Mouse (Mus musculus) ES-Bruce4 (cell line): ENCODE results near the gene Gm10944. TPM values are rescaled to one million over a fixed set of nuclear protein-coding genes. Genes with fewer than 3 reads are reported as not detected.

Experiments
- H3K27ac ChIP-seq: 2 replicates; pipeline ENCODE4 v1.5.1; 2012; ENCODE audit warnings: low read length, inconsistent platforms; ENCODE audit not compliant: insufficient read depth
- H3K27me3 ChIP-seq: 2 replicates; pipeline ENCODE4 v1.6.1; 2012; ENCODE audit warnings: mild to moderate bottlenecking, low read length, inconsistent platforms; ENCODE audit not compliant: control insufficient read depth, poor library complexity, insufficient read depth, severe bottlenecking
- H3K36me3 ChIP-seq: 2 replicates; pipeline ENCODE4 v1.6.1; 2012; ENCODE audit warnings: inconsistent platforms, mild to moderate bottlenecking, low read length, moderate library complexity; ENCODE audit not compliant: control insufficient read depth, poor library complexity, insufficient read depth, severe bottlenecking
- H3K4me1 ChIP-seq: one replicate; pipeline ENCODE4 v1.8.1; 2011; ENCODE audit warnings: low read length; ENCODE audit not compliant: control insufficient read depth, insufficient read depth
- H3K4me3 ChIP-seq: 2 replicates; pipeline ENCODE4 v1.5.1; 2011; ENCODE audit warnings: low read depth, mild to moderate bottlenecking, low read length
- H3K9ac ChIP-seq: 2 replicates; pipeline ENCODE4 v1.6.1; 2012; ENCODE audit warnings: low read depth, mild to moderate bottlenecking, inconsistent platforms; ENCODE audit not compliant: poor library complexity, severe bottlenecking
- H3K9me3 ChIP-seq: replicated peaks from 2 replicates; pipeline ENCODE4 v1.6.1; 2012; ENCODE audit warnings: mild to moderate bottlenecking, low read length, inconsistent platforms; ENCODE audit not compliant: control insufficient read depth, poor library complexity, insufficient read depth, severe bottlenecking
- CTCF ChIP-seq: IDR thresholded peaks from one replicate; pipeline ENCODE4 v1.8.1; 2011; ENCODE audit warnings: low read depth, low read length
- EP300 ChIP-seq: IDR thresholded peaks from 2 replicates; pipeline ENCODE4 v1.6.1; 2011; ENCODE audit warnings: low read depth, low read length; ENCODE audit not compliant: insufficient read depth
- POLR2A ChIP-seq: IDR thresholded peaks from one replicate; pipeline ENCODE4 v1.8.1; 2011; ENCODE audit warnings: low read length; ENCODE audit not compliant: insufficient read depth
- polyA plus RNA-seq: library from polyadenylated mRNA; stranded (reverse); fragments of >200 nt; gene quantifications from 2 replicates; pipeline ENCODE4 v1.2.4, GENCODE M21; 2011; ENCODE audit warnings: low read depth; ENCODE audit not compliant: missing spikeins, insufficient read depth, insufficient read length

Gm10944 gene
- not detected in 2 replicates for polyA plus RNA-seq

DNA sequence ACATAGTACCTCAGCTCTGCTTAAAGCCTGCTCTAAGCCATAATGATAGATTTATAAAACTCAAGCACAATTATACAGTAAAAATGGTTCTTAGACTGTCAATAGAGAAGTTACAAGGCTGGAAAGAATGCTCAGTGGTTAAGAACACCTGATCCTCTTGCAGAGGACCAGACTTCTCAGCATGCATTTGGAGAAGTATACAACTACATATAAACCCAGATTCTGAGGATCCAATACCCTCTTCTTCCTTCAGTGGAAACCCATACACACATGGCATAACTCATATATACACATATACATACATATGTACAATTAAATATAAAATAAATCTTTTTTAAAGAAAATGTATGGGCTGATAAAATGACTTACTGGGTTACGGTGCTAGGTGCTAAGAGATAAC lies at the start of gene Gm10944:
Gm10944 (plus strand) TSS at position 301 of the 400 bp plus-strand sequence.
- Histone ChIP-seq H3K9me3 (no peaks in the 10 kb centered on the region), H3K27me3 (no peaks in the 10 kb centered on the region), H3K4me1 (no peaks in the 10 kb centered on the region), H3K9ac (no peak within 1 kb of the TSS), H3K27ac (no peak within 1 kb of the TSS), H3K36me3 (no peaks in the 10 kb centered on the region), H3K4me3 (no peak within 1 kb of the TSS)
- no peak for TF ChIP-seq CTCF
- no peak for TF ChIP-seq EP300
- no peak for TF ChIP-seq POLR2A

DNA sequence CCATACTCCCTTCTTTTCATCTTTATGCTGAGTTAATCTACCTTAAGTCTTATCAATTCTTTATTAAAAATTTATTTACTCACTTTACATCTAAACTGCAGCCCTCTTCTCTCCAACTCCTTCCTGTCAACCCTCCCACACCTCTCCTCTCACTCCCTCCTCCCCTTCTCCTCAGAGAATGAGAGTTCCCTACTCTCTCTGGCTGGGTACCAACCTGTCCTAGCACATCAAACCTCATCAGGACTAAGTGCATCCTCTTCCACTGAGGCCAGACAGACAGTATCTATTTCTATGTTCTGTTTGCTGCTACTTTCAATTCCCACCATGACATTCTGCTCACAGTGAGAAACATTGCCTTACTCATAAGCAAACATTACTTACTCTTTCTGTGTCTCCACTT lies 25.2 kb upstream of the Gm10944 start:
- H3K9me3 ChIP-seq, result no peaks in the 10 kb centered on the region
- no peaks in the 10 kb centered on the region for H3K4me1 ChIP-seq
- TF ChIP-seq POLR2A (no peak), CTCF (no peak), EP300 (no peak)
- H3K4me3 ChIP-seq, result no peak overlapping the region
- H3K27me3 ChIP-seq, result no peaks in the 10 kb centered on the region
- no peak overlapping the region for H3K9ac ChIP-seq
- H3K36me3 ChIP-seq, result no peaks in the 10 kb centered on the region
- H3K27ac ChIP-seq, result no peak overlapping the region

GRCm38 (mm10) chr10:10656621-10657020 lies 24.5 kb upstream of the Gm10944 start:
- no peaks in the 10 kb centered on the region for H3K9me3 ChIP-seq
- no peaks in the 10 kb centered on the region for H3K4me1 ChIP-seq
- H3K27me3 ChIP-seq, result no peaks in the 10 kb centered on the region
- no peak overlapping the region for H3K27ac ChIP-seq
- no peak overlapping the region for H3K4me3 ChIP-seq
- H3K36me3 ChIP-seq, result no peaks in the 10 kb centered on the region
- no peak overlapping the region for H3K9ac ChIP-seq
- TF ChIP-seq POLR2A (no peak), CTCF (no peak), EP300 (no peak)

- H3K4me1 ChIP-seq, result no peaks in the 10 kb centered on the region
- no peak for TF ChIP-seq EP300
- TF ChIP-seq POLR2A, result no peak
- TF ChIP-seq CTCF, result no peak
- H3K9ac ChIP-seq, result no peak overlapping the region
- H3K9me3 ChIP-seq, result no peaks in the 10 kb centered on the region
- H3K27ac ChIP-seq, result no peak overlapping the region
- no peaks in the 10 kb centered on the region for H3K36me3 ChIP-seq
- no peaks in the 10 kb centered on the region for H3K27me3 ChIP-seq
- no peak overlapping the region for H3K4me3 ChIP-seq
These were observed 22.0 kb upstream of the Gm10944 start for GRCm38 (mm10) chr10:10659161-10659560.

DNA sequence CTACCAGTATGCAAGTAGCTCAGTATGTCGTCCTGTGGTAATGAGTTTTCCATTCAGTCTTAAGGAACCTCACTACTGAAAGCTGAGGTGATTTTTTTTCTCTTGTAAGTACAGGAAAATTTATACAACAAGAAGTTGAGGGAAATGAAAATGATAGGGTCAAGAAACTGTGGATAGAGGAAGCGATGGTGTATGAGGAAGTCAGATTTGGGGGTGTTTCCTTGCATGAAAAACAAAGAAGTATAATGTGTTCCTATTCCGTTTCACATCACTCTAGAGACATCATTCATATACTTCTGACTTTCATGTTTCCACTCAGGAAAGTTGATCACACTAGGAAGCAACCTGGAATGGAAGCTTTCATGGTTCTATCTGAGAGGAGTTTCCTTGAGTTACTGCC lies 21.2 kb upstream of the Gm10944 start:
- H3K9ac ChIP-seq, result no peak overlapping the region
- H3K4me3 ChIP-seq, result no peak overlapping the region
- no peak for TF ChIP-seq POLR2A
- no peak for TF ChIP-seq CTCF
- no peaks in the 10 kb centered on the region for H3K4me1 ChIP-seq
- no peaks in the 10 kb centered on the region for H3K27me3 ChIP-seq
- H3K27ac ChIP-seq, result no peak overlapping the region
- H3K36me3 ChIP-seq, result no peaks in the 10 kb centered on the region
- no peaks in the 10 kb centered on the region for H3K9me3 ChIP-seq

- Histone ChIP-seq H3K4me3 (peak overlapping the region; percentile 9; the same call in 1 of the 2 replicates), H3K9me3 (no peaks in the 10 kb centered on the region), H3K36me3 (no peaks in the 10 kb centered on the region), H3K27me3 (no peaks in the 10 kb centered on the region; the same call in 1 of the 2 replicates), H3K9ac (no peak overlapping the region), H3K27ac (no peak overlapping the region), H3K4me1 (no peaks in the 10 kb centered on the region)
- TF ChIP-seq CTCF (no peak), POLR2A (no peak), EP300 (no peak)
These were observed 7.9 kb downstream of the Gm10944 start for GRCm38 (mm10) chr10:10688907-10689667.
